Mouse (Mus musculus) bone marrow macrophage, adult 2 months (primary cell): ENCODE measurements around the gene Bach1. TPM values are rescaled to one million over a fixed set of nuclear protein-coding genes. Genes with fewer than 3 reads are reported as not detected.

Experiments used
- H3K27ac ChIP-seq: 2 replicates; pipeline ENCODE4 v1.5.1; 2012; ENCODE audit warnings: low read depth, low read length; ENCODE audit not compliant: insufficient read depth
- H3K4me1 ChIP-seq: 2 replicates; pipeline ENCODE4 v1.6.1; 2012; ENCODE audit warnings: low read length; ENCODE audit not compliant: control insufficient read depth, insufficient read depth
- H3K4me3 ChIP-seq: 2 replicates; pipeline ENCODE4 v1.5.1; 2012; ENCODE audit warnings: mild to moderate bottlenecking, low read length, moderate library complexity; ENCODE audit not compliant: insufficient read depth
- CTCF ChIP-seq: IDR thresholded peaks from 2 replicates; pipeline ENCODE4 v1.5.1; 2012; ENCODE audit warnings: low read depth, mild to moderate bottlenecking, low read length, moderate library complexity
- POLR2A ChIP-seq: IDR thresholded peaks from 2 replicates; pipeline ENCODE4 v1.6.1; 2012; ENCODE audit warnings: mild to moderate bottlenecking, low read depth, low read length, borderline replicate concordance
- polyA plus RNA-seq: library from polyadenylated mRNA; stranded (reverse); fragments of >200 nt; gene quantifications from 2 replicates; pipeline ENCODE4 v1.2.4, GENCODE M21; 2012; ENCODE audit not compliant: missing spikeins, insufficient read depth, insufficient read length

Gene Bach1
- polyA plus RNA-seq, 1 experiment = 78.9 TPM

DNA sequence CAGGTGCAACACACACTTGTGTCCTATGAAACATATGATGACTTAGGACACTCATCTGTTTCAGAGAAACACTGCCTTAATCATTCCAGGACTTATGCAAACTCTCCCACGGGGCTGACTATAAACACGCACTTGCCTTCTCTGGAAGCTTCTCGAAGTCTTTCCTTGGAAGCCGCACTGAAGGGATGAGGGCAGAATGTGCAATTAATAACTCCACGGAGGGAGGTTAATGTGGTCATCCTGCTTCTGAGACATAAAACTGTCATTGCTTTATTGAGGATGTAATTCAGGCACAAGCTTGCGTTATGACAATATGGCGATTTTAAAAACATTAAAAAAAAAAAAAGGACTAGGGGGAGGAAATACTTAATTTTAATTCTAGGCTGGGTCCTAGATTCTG lies 82.9 kb downstream of the Bach1 start:
- TF ChIP-seq CTCF = no peak
- TF ChIP-seq POLR2A = no peak
- H3K4me3 ChIP-seq = no peak overlapping the region
- peaks cover 2% of the 10 kb centered on the region; the same call in 1 of the 2 replicates for H3K4me1 ChIP-seq
- H3K27ac ChIP-seq = no peak overlapping the region

Other genes with a start within 250 kb of the Bach1 start
- 33.4 and 43.6 TPM in 2 replicates for gene Usp16, start 244.2 kb upstream of the Bach1 start, polyA plus RNA-seq
- 97.1 and 112 TPM in 2 replicates for gene Cct8, start 203.1 kb upstream of the Bach1 start, polyA plus RNA-seq
- not detected in 2 replicates for gene Map3k7cl, start 145.6 kb upstream of the Bach1 start, polyA plus RNA-seq